Mouse (Mus musculus): ENCODE measurements around the gene Magi2.
"Not testable (repeated sequence)": the region's sequence is repeated elsewhere in the genome, so short reads cannot be mapped to it uniquely, and the experiment has no call there.

The Magi2 gene

DNA sequence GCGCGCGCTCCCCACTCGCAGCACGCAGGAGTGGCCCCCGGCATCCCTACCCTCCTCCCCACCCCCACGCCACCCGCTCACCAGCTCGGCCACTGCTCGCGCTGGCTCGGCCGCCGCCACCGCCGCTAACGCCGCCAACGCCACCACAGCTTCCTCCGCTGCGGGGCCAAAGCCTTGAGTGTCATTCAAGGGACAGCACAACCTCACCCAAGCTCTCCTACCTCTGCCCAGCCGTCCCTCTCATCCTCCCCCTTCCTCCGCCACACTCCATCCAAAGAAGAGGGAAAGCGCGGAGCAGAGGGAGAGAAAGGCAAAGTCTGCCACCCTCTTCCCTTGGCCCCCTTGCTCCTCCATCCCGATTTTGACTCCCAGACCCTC lies at the start of gene Magi2:
Gene Magi2 (plus strand): TSS at position 171 of the 378 bp plus-strand sequence.
- no peak for DNase-seq (ENCODE audit: low spot score in 2 of 2)

DNA sequence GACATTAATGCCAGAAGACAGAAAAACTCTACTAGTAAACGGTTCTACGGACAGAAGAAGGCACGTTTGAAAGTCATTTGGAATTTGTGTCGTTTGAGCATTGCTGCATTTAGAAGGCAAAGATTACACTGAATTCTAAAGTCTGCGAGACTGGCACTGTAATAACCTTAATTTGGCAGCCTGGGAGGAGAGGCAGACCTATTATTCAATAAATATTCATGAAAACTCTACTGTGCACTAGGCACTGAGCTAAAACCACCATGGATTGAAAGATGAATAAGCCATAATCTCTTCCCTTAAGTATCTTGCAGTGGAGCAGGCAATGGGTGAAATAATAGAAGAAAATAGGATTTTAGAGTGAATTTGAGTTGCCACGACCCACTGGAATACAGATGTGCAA lies 48.2 kb upstream of the Magi2 start:
- DNase-seq (ENCODE audit: low spot score in 2 of 2) = no peak

DNA sequence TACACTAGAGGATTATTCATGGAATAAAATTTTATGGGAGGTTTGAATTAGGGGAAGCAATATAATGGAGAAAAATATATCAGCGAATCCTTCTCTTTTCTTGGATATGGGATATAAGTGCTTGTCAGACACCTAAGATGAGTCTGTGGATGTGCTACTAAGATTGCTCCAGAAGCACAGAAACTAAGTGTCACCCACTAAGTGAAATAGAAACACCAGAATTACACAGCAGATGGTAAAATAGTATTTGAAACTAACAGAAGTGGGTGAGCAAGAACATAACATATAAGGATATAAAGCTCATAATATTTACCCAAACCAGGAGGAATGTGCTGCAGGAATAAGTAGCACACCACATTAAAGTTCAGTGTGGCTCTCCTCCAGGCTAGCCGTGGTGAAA lies 40.7 kb upstream of the Magi2 start:
- DNase-seq (ENCODE audit: low spot score in 2 of 2) = no peak

DNA sequence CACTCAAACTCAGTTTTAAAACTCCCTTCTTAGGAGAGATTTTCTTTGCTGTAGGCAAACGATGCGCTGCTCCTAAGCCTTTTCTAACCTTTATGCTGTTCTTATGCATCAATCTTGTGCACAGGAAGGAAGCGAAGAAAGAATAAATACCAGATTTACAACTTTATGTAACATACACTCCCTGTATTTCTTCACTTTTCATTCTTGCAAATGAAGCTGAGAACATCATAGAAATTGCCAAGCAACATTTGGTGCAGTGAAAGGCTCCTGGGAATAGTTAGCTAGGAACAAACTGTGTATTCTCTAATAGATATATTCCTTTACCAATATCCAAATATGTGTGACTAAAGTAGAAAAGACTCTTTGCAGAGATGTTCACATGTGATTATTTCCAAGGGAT lies 15.2 kb upstream of the Magi2 start:
- no peak for DNase-seq (ENCODE audit: low spot score in 2 of 2)

DNA sequence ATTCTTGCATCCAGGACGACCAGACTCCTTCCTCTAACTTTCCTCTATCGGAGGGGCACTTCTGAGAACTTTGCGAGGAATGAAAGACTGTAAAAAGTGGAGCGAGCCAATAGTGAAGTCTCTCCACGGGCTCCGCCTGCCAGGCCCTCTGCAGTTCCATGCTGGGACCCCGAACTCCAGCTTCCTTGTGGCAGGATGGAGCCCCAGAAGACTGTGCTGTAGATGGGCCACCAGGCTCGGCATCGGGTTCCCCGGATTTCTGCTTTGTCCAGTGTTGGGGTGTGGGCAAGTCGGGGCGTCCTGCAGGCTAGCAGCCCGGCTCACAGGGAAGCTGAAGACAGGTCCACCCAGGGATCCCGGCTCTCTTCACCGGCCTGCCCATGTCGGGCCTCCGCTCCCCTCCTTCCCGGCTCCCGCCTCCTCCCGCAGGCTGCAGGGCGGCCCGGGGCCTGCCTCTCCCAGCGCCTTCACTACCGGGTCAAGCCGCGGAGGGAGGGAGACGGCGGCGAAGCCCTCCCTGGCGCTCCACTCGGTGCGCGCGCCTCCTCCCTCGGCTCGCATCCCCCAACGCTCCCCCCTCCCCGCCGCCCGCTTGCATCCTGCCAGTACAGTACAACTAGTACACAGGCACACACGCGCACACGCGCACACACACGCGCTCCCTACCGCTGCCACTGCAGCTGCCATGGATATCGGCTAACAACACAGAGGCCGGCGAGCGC lies 531 bp upstream of the Magi2 start:
- DNase-seq (ENCODE audit: low spot score in 2 of 2) = no peak

DNA sequence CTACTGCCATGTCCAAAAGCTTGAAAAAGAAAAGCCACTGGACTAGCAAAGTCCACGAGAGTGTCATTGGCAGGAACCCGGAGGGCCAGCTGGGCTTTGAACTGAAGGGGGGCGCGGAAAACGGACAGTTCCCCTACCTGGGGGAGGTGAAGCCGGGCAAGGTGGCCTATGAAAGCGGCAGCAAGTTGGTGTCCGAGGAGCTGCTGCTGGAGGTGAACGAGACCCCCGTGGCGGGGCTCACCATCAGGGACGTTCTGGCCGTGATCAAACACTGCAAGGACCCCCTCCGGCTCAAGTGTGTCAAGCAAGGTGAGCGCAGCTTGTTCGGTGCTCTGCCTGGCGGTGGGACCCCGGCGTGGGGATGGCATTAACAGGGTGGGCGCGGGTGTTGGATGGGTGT lies 445 bp downstream of the Magi2 start:
- DNase-seq (ENCODE audit: low spot score in 2 of 2) = no peak

DNA sequence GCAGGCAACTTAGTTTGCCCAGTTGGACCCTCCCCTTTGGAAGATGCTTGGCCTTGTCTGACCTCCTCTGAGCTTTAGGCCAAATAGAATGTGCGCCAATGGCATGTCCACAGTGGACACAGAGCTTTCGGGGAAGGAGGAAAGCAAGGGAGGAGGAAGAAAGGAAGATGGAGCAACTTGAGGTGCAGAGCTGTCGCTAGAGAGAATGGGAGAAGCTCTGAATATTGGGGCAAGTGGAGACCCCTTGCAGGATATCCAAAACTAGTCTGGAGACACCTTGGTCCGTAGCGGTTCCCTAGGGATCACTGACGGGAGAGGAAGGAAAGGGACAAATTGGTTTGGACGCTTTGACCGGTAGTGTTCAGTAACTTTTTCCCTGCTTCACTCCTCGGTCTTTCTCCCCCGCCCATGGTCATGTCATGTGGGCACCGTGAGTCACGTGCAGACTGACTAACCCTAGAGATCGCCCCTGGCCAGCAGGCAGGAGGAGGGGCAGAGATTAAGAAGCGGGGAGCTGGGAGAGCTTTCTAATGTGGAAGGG lies 1.0 kb downstream of the Magi2 start:
- DNase-seq (ENCODE audit: low spot score in 2 of 2) = no peak

DNA sequence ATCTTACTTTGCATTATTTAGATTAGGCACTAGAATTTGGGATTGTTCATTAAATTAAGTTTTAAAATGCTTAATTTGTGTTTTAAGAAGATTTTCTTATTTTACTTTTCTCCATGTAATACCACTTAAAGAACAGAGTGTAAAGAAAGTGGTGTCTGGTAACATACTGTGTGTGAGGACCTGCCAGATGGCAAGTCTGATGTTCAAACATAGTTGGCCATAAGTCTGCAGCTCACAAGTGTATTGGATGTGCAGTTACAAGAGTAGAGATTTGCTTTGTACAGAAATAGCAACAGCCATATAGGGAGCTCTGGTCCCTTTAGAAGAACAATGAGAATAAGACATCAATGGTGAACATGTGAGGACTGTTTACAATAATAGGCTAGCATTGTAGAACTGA lies 15.0 kb downstream of the Magi2 start:
- DNase-seq (ENCODE audit: low spot score in 2 of 2) = no peak

DNA sequence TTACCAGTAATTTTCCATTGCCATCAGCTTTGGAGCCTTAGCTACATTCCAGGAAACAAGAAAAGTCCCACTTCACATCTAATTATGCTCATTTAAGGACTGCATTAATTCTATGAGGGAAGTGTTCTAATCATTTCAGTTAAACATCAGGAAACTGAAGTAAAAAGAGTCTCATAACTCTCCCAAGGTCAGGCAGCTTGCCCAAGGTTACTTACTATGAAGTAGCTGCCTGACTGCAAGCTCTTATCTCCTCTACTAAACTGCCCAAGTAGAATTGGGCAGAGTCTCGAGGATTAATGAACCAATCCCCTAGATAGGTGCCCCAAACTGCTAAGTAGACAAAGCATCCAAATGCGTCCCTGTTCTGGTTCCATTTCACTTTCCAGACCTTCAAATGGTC lies 19.6 kb downstream of the Magi2 start:
- no peak for DNase-seq (ENCODE audit: low spot score in 2 of 2)

DNA sequence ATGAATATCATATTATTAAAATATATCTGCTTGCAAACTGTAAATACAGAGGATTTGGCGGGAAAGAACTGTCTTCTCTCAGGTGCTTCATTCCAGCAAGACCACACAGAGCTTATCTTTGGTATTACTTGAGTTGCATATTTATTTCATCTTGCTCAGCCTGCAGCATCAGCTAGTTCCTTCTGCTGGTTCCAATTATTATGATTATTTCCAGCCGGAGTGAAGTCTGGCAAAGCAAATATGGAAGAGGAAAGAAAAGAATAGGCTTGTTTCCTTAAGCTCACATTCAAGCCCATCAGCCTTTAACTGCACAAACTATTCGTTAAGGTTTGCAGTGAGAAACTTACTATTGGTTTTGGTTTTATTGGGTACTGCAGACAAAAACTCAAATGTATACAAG lies 20.4 kb downstream of the Magi2 start:
- DNase-seq (ENCODE audit: low spot score in 2 of 2) = no peak

DNA sequence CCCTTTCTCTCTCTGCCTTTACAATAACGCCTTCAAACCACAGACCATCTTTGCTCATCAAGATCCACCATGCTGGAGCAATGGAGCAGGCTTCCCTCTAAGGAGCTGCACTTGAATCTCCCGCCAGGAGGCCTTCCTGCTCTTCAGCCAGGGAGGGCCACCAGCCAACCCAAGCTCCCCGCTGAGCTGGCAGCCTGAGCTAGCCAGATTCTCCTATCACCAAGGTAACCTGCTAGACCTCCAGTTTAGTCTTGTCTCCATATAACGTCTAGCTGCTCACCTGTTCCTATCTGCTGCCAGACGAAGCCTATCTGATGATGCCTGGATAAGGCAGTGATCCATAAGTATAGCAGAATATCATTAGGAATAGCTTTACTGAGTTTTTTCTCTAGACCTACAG lies 36.0 kb downstream of the Magi2 start:
- DNase-seq (ENCODE audit: low spot score in 2 of 2) = no peak

DNA sequence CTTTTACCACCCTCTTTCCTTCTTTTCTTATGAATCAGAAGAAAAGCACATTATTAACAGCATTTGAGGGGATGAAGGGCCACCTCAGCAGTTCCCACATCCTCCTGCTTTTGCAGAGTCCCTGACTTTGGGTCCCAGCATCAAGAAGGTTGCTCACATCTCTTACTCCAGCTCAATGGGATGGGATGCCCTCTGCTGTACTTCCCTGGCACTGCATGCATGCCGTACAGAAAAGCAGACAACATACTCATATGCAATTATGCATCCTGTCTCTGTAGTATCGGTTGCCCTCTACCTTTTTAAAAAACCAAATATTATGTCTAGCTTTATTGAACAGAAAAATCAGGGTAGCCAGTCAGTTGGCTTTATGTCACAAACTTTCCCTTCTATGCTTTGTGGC lies 37.8 kb downstream of the Magi2 start:
- no peak for DNase-seq (ENCODE audit: low spot score in 2 of 2)

DNA sequence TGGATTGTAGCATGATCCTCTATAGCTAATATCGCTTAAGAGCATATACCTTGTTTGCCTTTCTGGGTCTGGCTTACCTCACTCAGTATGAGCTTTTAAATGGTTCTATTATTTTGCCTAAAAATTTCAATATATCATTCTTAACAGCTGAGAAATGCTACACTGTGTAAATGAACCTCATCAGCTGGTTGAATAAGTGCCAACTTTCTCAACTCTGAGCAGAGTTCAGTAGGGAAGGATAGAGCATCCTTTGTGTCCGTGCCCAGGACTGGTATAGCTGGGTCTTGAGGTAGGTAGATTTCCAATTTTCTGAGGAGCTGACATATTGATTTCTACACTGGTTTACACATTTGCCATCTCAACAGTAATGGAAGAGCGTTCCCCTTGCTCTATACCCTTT lies 65.7 kb downstream of the Magi2 start:
- no peak for DNase-seq (ENCODE audit: low spot score in 2 of 2)

DNA sequence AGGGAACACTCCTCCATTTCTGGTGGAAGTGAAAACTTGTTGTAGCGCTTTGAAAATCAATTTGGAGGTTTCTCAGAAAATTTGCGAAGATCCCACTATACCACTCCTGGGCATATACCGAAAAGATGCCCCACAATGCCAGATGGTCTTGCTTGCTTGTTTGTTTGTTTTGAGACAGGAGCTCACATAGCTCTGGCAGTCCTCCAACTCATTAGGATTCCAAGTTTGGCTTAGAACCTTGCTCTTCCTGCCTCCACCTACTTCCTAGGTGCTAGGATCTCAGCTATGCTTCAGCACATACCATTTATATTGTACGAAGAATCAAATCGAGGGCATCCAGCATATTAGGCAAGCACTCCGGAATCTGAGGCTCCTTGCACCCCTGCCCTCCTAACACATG lies 79.8 kb downstream of the Magi2 start:
- DNase-seq (ENCODE audit: low spot score in 2 of 2) = no peak

DNA sequence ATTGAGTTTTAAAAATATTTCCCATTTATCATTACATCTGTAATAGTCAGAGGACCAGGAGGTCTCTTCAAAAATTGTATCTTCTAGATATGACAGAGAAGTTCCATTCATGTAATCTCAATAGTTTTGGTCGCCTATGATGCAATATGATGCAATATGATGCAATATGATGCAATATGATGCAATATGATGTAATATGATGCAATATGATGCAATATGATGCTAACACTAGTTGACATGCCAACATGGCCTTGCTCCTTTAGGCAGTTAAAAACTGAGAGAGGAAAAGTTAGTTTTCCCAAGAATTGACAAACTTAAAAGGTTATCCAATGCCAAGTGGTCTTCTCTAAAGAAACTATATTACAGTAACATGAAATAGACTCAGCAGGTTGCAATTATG lies 83.0 kb downstream of the Magi2 start:
- DNase-seq (ENCODE audit: low spot score in 2 of 2) = no peak

DNA sequence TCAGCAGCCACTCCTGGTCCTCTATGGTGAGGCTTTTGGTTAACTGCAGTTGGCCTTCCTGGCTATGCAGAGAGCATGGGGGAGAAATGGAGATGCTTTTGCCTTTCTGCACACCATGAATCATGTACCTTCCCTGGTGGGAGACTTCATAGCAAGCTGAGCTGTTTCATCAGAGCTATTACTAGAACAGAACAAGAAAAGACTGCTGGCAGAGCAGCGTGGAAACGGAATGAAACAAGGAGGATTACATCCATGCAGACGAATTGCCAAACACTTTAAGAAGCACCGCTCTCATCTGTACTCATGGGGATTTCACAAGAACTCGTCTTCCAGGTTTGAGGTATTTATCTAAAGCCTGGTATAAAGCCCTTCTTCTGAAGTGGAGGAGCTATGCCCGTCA lies 95.7 kb downstream of the Magi2 start:
- no peak for DNase-seq (ENCODE audit: low spot score in 2 of 2)

DNA sequence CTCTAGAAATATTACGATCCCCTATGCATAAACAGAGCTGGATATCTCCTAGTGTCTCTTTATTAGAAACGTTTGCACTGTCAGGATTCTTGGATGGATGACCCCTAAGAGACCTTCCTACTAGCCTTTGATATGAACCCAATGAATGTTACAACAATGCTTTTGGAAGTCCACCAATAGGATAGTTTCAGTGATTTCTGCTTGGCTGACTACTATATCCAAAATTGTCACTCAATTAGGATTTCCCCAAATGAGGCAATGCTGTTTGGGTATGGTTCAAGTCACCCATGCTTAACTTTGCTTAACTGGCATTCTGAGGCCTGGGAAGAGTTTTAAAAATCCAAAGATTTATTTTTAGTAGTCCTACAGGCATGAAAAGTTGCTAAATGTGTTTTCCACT lies 110.7 kb downstream of the Magi2 start:
- DNase-seq (ENCODE audit: low spot score in 2 of 2) = no peak

DNA sequence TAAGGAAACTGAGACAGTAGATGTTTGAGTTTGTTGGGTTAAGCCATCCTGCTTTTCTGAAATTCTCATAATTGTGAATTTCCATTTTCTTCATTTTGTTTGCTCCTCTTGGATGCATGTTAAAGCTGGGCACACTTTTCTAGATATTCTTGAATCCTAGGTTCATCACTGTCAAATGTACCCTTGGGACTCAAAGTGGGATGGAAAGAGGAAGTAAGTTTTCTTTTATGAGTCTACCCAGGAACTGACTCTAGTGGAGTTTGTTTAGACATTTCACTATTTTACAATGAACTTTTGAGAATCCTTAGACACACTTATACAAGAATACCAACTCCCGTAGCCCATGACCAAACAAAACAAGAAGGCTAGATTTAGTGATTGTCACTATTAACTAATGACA lies 141.3 kb downstream of the Magi2 start:
- DNase-seq (ENCODE audit: low spot score in 2 of 2) = no peak

DNA sequence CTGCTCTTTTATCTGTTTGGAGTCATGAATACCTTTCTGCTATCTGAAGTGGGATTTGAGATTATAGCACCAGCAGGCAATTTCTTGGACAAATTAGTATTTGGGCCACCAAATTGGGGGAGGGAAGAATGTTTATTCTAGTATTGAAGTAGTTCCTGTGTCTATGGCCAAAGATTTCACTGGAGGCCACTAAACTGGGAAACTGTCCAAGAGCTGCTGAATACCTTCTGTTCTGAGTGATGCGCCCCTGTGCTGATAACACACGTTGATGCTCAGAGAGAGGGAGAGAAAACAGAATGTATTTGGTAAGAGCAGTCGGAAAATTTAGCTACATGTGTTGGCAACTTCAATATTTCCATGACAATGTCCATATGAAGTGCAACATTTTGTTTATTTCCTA lies 169.0 kb downstream of the Magi2 start:
- no peak for DNase-seq (ENCODE audit: low spot score in 2 of 2)

DNA sequence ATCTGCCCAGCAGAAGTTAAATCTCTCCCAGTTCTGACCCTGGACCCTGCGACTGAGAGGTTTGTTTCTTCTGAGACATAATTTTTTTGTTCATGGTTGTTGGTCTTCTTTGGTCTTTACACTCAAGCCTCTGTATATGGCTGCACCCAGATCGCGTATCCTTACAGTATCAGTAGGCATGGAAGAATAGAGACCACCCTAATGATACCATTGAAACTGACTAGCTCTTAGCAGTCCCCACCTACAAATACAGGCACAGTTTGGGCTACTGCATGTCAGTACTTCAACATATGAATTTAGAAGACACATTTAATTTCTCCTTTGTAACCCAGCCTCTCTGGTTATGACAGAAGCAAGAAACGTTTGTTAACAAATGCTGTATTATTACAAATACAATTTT lies 173.5 kb downstream of the Magi2 start:
- no peak for DNase-seq (ENCODE audit: low spot score in 2 of 2)

DNA sequence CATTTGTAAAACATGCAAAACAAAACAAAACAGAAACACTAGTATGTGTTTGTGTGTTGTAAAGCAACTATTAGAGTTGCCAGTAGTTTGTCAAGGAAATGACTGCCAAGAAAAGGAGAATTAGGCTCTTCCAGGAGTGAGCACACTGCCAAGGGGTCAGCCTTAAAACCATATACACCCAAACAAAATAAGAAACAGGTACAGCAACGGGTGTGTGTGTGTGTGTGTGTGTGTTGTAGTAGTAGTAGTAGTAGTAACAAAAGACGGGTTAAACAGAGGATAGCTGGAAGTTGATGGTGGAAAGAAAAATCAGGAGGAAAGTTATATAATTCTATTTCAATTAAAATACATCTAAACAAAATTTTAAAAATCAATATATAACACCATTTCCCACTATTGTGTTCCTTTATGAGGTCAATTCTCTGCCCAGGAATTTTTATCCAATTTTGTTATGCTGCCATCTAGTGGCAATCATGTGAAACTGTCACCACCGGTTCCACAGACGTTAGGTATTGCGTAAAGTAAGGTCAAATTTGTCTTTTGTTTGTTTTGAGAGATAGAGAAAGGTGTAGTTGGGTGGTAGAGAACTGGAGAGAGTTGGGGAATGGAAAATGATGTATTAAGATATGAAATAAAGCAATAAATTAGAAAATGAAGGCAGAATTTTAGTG lies 174.0 kb downstream of the Magi2 start:
- DNase-seq (ENCODE audit: low spot score in 2 of 2) = no peak

DNA sequence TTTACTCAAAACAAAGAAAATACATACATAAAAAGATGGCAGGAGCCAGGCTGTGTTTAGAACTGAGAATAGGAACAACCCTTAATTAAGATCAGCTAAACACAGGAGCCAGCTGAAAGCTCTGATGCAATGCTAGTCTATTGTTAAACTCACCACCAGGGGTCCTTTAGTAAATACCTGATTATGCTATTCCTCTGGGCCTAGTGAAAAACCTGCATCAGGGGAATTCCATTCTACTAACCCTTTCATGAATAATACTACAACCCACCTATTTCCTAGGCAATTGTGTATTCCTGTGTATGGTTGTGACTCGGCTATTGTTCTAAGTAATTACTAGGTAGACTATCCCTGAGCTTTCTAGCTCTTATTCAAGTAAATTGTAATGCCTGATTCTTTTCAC lies 177.4 kb downstream of the Magi2 start:
- not testable (repeated sequence) for DNase-seq (ENCODE audit: low spot score in 2 of 2)

DNA sequence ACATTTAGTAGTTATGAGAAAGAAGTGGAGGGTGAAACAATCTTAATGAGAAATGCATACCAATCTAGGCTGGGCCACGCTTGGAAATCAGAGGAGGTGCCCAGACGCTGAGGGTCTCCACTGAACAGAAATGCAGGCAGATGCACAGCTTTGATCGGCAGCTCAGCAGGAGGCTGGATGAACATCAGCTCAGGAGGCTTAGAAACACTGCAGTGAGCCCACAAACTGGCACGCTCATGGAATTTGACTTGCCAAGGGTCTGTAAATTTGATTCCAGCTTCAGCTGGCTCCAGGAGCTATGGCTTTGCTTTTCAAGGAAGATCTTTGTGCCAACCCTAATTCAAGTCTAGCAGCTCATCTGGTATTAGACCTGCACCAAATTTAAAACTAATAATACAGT lies 187.7 kb downstream of the Magi2 start:
- no peak for DNase-seq (ENCODE audit: low spot score in 2 of 2)

DNA sequence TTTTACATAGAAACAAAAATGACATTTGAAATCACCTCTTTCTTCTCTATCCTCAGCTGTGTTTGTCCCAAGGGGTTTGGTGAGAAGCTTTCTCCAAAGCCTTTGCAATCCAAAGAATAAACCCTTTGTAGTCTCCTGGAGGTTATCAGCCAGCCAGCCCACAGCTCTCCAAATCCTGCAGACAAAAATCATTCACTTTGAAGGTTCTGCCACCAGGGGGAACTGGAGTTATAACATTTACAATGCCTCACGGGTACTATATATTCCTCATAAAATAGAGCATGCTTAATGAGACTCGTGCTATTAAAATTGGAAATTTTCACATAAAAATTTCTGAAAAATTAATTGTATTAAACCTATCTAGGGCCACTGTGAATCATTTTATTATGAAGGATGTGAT lies 202.5 kb downstream of the Magi2 start:
- DNase-seq (ENCODE audit: low spot score in 2 of 2) = no peak

Data from natural killer cell, adult 2 months (primary cell).